Mouse (Mus musculus): ENCODE data around the gene Ak3.

Ak3 gene

GRCm38 (mm10) chr19:28990590-28991221 lies 57.1 kb downstream of the Ak3 start:
- DNase-seq, result peak; percentile 37

GRCm38 (mm10) chr19:28990194-28990589 lies 57.6 kb downstream of the Ak3 start, which contains the start of gene Cdc37l1:
Gene Cdc37l1, plus strand, starts transcription at chr19:28990352.
- DNase-seq, result peak; percentile 98

- no peak for DNase-seq
Measured at GRCm38 (mm10) chr19:28989515-28989914, 58.2 kb downstream of the Ak3 start.

- DNase-seq, result no peak
Measured at GRCm38 (mm10) chr19:28982617-28983016, 65.1 kb downstream of the Ak3 start.

GRCm38 (mm10) chr19:28974862-28975611 lies 72.7 kb downstream of the Ak3 start:
- peak; percentile 88 for DNase-seq

Measured in embryo, embryonic 11 days (tissue).